Mouse (Mus musculus) ovary, postnatal 10 days (tissue): ENCODE data around the gene Fam83c.

ENCODE experiments used
- DNase-seq: peaks from one replicate; pipeline ENCODE4 v3.0.0; 2022; ENCODE audit warnings: low spot score

The Fam83c gene

GRCm38 (mm10) chr2:155794674-155795445 lies 39.8 kb downstream of the Fam83c start:
- no peak for DNase-seq

- DNase-seq, result no peak
Observed at GRCm38 (mm10) chr2:155792899-155793298, 41.8 kb downstream of the Fam83c start.

DNA sequence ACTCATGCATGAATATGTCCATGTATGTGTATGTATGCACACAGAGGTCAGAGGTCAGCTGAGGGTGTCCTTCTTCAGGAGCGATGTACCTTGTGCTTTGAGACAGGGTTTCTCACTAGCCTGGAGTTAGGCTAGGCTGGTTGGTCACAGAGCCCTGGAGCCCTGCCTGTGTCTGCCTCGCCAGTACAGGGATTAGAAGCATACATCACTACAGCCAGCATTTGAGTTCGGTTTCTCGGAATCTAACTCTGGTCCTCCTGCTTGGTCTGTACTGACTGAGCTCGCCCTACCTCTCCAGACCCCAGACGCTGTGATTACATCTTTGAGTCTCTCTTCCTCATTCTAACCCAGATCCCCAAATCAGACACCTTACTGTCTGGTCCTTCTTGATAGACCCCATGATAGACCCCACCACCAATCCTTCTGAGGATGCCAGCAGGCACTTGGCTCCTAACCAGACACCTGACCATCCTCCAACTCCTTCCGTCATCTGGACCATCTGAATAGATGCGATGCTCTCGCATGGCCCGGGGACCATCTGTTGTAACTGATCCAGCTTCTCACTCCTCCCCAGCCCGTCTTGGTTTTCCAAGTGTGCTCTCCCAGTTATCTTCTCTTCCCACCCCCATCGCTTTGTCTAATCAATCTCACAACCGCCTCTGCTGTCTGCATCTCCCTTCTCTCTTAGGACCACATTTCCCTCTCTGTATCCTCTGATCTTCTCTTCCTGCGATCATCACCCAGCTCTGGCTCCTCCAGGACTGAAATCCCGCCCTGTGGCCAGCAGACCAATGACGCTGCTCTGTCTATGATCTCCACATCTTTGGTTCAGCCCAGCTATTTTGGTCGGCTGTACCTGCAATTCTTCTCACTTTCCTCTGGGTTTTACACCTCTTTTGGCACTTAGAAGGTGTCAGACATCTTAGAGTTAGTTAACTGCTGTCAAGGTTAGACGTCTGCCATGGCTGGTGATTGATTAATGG lies 46.4 kb downstream of the Fam83c start:
- no peak for DNase-seq

DNA sequence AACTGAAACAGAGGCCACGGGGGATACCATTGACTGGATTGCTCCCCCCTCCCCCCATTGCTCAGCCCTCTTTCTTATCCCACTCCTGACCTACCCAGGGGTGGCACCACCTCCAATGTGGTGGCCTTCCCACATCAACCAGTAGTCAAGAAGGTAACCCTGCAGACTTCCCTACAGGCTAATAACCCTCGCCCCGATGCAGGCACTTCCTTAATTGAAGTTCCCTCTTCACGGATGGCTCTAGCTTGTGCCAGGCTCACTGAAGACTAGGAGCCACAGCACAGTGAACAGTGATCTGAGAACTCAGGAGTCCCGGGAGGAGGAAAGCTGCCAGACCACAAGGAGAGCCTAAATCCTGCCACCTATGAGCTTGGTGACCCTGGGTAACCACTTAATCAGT lies 47.7 kb downstream of the Fam83c start:
- DNase-seq, result no peak

DNA sequence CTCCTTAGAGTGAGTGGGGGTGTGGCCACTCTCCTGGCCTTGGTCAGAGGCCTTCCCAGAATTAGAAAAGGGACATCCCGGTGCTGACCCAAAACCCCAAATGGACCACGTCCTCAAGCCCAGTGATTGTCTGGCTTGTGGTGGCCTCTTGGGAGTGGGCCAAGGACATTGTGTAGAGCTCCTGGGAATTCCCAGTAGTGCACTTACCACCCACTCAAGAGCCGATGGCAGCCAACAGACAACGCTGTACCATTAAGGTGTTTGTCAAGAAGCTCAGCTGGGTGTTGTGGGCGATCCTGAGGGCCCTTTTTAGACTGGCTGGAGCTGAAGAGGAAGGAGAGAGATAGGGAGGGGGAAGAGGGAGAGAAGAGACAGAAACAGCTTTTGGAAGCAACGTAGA lies 50.1 kb downstream of the Fam83c start:
- DNase-seq, result no peak

GRCm38 (mm10) chr2:155779506-155779905 lies 55.1 kb downstream of the Fam83c start:
- no peak for DNase-seq

- no peak for DNase-seq
Observed at GRCm38 (mm10) chr2:155779066-155779465, 55.6 kb downstream of the Fam83c start.

DNA sequence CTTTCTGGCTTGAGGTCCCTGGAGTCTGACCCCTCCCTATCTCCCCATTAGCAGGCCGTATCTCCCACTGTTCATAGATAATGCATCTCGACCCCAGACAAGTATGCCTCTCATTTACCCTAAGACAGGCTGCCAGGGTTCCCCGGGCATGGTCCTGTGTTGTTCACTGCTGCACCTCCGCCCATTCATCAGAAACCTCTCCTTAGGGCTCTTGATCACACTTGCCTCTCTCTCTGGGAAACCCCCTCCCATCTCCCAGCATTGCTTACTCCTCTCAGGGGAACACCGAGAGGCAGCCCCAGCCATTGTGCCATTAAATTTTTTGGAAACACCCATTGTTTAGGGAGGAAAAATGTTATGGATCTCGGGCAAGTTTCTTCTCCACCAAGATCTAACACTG lies 56.6 kb downstream of the Fam83c start:
- no peak for DNase-seq

- no peak for DNase-seq
Observed at GRCm38 (mm10) chr2:155777688-155777985, 57.0 kb downstream of the Fam83c start.
